Comparison of ENCODE assay signal across 9 mouse cellular contexts in the genomic region with DNA sequence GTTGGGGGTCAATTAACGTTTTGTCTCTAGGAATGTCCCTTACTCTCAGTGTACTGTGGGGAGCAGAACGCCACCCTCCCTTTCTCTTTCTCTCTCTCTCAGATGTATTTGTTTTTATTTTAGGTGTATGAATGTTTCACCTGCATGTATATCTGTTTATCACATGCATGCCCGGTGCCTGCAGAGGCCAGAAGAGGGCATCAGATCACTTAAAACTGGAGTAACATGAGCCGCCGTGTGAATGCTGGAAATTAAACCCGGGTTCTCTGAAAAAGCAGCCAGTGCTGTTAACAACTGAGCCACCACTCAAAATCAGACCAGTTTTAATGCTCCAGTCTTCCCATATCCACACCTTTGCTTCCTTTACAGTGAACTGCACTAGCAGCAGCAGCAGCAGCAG. TPM values are rescaled to one million over a fixed set of nuclear protein-coding genes. Genes with fewer than 3 reads are reported as not detected.
DNase-seq lines count a peak whose midpoint lies in the region; ATAC-seq lines count a peak whose summit lies in the region.
"Had no signal": no experiment of that assay in that cellular context is flagged by ENCODE, and none has a peak within 500 bp of the region (broad histone marks: within the 10 kb centered on the region; RNA-seq: fewer than 3 reads in every experiment).

No protein-coding gene starts in this region.

- peak; percentile 28 for DNase-seq in heart, adult 11 months
- DNase-seq in heart, postnatal 25 days (ENCODE audit: low spot score), result no peak
- peak; percentile 28 for DNase-seq in lung, postnatal 36 days
- no peak for DNase-seq in lung, postnatal 14 days
- DNase-seq in brain, adult 2 months (ENCODE audit: low read depth, low spot score), result peak; percentile 44
- DNase-seq in thymus, postnatal 36 days, result peak; percentile 19
- DNase-seq in right cerebral cortex, adult 2 months (ENCODE audit: low spot score in 2 of 2), result no peak
- DNase-seq: heart, postnatal 4 days had no signal

- no peak for ATAC-seq in erythroblast, adult 5-6 weeks (replicated peaks; ENCODE audit: low FRiP score, poor library complexity, severe bottlenecking)

- intact Hi-C loops in heart, postnatal 25 days (cut with DNase I), result loop anchor here (5.0 kb wide), 2 partner anchors 321 to 984 kb away; no protein-coding TSS in a partner anchor

RNA-seq across cellular contexts. Expression of a gene that starts 6.2 kb away (rescaled TPM):
- total RNA-seq in heart, postnatal 25 days (2021), result not detected
- not detected in 2 replicates for total RNA-seq in erythroblast, adult 5-6 weeks (2015; ENCODE audit: low replicate concordance)
- total RNA-seq in erythroblast, adult 5-6 weeks (2017; ENCODE audit: low replicate concordance), result not detected in 2 replicates

RNA-seq across cellular contexts. Expression of a gene that starts 37.2 kb away (rescaled TPM):
- total RNA-seq in heart, postnatal 25 days (2021), result 10 to 100 TPM; 74.9 to 75.2 TPM
- total RNA-seq in erythroblast, adult 5-6 weeks (2015; ENCODE audit: low replicate concordance), result 8.3 and 18.8 TPM in 2 replicates
- total RNA-seq in erythroblast, adult 5-6 weeks (2017; ENCODE audit: low replicate concordance), result 15.8 and 22.2 TPM in 2 replicates

Comparison
In these comparisons a context has a peak if more than half of its experiments do, and no peak if none do; other contexts are left out.
1. DNase-seq: peak in heart, adult 11 months (single experiment), lung, postnatal 36 days (single experiment), brain, adult 2 months (single experiment) and thymus, postnatal 36 days (2 of 2); none in heart, postnatal 25 days (single experiment), lung, postnatal 14 days (single experiment) and right cerebral cortex, adult 2 months (0 of 2).